Mouse (Mus musculus) myocyte (in vitro differentiated cells): ENCODE results near the gene Ttll12. TPM values are rescaled to one million over a fixed set of nuclear protein-coding genes. Genes with fewer than 3 reads are reported as not detected.

Experiments
- H3K27me3 ChIP-seq: one replicate; pipeline ENCODE4 v1.6.1; 2011; ENCODE audit not compliant: control insufficient read depth, insufficient read depth, insufficient read length
- H3K36me3 ChIP-seq: one replicate; pipeline ENCODE4 v1.6.1; 2011; ENCODE audit not compliant: control insufficient read depth, insufficient read depth
- H3K4me2 ChIP-seq: one replicate; pipeline ENCODE4 v1.6.1; 2011; ENCODE audit warnings: low read depth, control low read depth
- H3K4me3 ChIP-seq: one replicate; pipeline ENCODE4 v1.5.1; 2011; ENCODE audit warnings: mild to moderate bottlenecking, control low read depth, moderate library complexity
- H3K79me2 ChIP-seq: one replicate; pipeline ENCODE4 v1.6.1; 2011; ENCODE audit not compliant: control insufficient read depth, insufficient read depth
- H3ac ChIP-seq: one replicate; pipeline ENCODE4 v1.6.1; 2011; ENCODE audit not compliant: control insufficient read depth, insufficient read length
- CEBPB ChIP-seq: IDR thresholded peaks from 2 replicates; pipeline ENCODE4 v1.6.1; 2011; ENCODE audit warnings: mild to moderate bottlenecking, moderate library complexity; ENCODE audit not compliant: poor library complexity, insufficient read depth, severe bottlenecking
- E2F4 ChIP-seq: IDR thresholded peaks from one replicate; pipeline ENCODE4 v1.6.1; 2011; ENCODE audit warnings: mild to moderate bottlenecking, control low read depth, moderate library complexity; ENCODE audit not compliant: insufficient read depth
- MAX ChIP-seq: IDR thresholded peaks from one replicate; pipeline ENCODE4 v1.6.1; 2011; ENCODE audit warnings: low read depth, mild to moderate bottlenecking, control low read depth
- MYOD1 ChIP-seq, 3 experiments: IDR thresholded peaks; one replicate each; pipeline ENCODE4 v1.6.1; 2011; ENCODE audit warnings: control low read depth in 2 of 3, low read depth in 2 of 3, mild to moderate bottlenecking in 2 of 3, moderate library complexity in 1 of 3; ENCODE audit not compliant: insufficient read length in 2 of 3, control insufficient read depth in 1 of 3
- MYOG ChIP-seq, 3 experiments: IDR thresholded peaks; one replicate each; pipeline ENCODE4 v1.6.1; 2011; ENCODE audit warnings: control low read depth in 2 of 3, low read depth in 2 of 3, mild to moderate bottlenecking in 2 of 3; ENCODE audit not compliant: insufficient read length in 2 of 3, control insufficient read depth in 1 of 3, insufficient read depth in 1 of 3
- POLR2A ChIP-seq: IDR thresholded peaks from one replicate; pipeline ENCODE4 v1.6.1; 2011; ENCODE audit warnings: low read depth, mild to moderate bottlenecking, control low read depth, moderate library complexity; ENCODE audit not compliant: insufficient read length
- POLR2AphosphoS2 ChIP-seq: IDR thresholded peaks from one replicate; pipeline ENCODE4 v1.6.1; 2011; ENCODE audit warnings: low read depth, control low read depth; ENCODE audit not compliant: insufficient read length
- REST ChIP-seq: IDR thresholded peaks from one replicate; pipeline ENCODE4 v1.6.1; 2011; ENCODE audit warnings: mild to moderate bottlenecking, control low read depth, moderate library complexity; ENCODE audit not compliant: insufficient read depth, insufficient read length
- SRF ChIP-seq: IDR thresholded peaks from one replicate; pipeline ENCODE4 v1.6.1; 2011; ENCODE audit warnings: low read depth; ENCODE audit not compliant: control insufficient read depth, insufficient read length
- TCF12 ChIP-seq: IDR thresholded peaks from one replicate; pipeline ENCODE4 v1.6.1; 2011; ENCODE audit warnings: mild to moderate bottlenecking, control low read depth; ENCODE audit not compliant: poor library complexity, insufficient read depth, severe bottlenecking
- TCF3 ChIP-seq: IDR thresholded peaks from one replicate; pipeline ENCODE4 v1.6.1; 2011; ENCODE audit warnings: low read depth, control low read depth; ENCODE audit not compliant: insufficient read length
- USF1 ChIP-seq: IDR thresholded peaks from one replicate; pipeline ENCODE4 v1.6.1; 2011; ENCODE audit warnings: low read depth, mild to moderate bottlenecking, control low read depth, moderate library complexity
- polyA plus RNA-seq: library from polyadenylated mRNA; unstranded; fragments of >200 nt; fragmentation: generic; extraction: Trizol; gene quantifications from one replicate; pipeline ENCODE4 v1.2.1, GENCODE M21; 2012; ENCODE audit warnings: missing spikeins

Ttll12 gene
- polyA plus RNA-seq, 1 experiment: 69.6 TPM

- Histone ChIP-seq H3K79me2 (no peaks in the 10 kb centered on the region), H3K4me3 (no peak overlapping the region), H3K27me3 (peaks cover 35% of the 10 kb centered on the region), H3K4me2 (no peak overlapping the region), H3ac (no peak overlapping the region), H3K36me3 (no peaks in the 10 kb centered on the region)
- no peak for TF ChIP-seq POLR2AphosphoS2
- no peak for TF ChIP-seq MAX
- TF ChIP-seq E2F4: no peak
- no peak for TF ChIP-seq REST
- TF ChIP-seq USF1: no peak
- no peak for TF ChIP-seq MYOG (IDR thresholded peaks at IDR 0.05; ENCODE audit: control insufficient read depth in 1 of 3, insufficient read depth in 1 of 3, insufficient read length in 2 of 3, low read depth in 2 of 3)
- TF ChIP-seq TCF12: no peak
- TF ChIP-seq CEBPB: no peak
- TF ChIP-seq POLR2A: no peak
- TF ChIP-seq TCF3: no peak
These were observed 31.2 kb upstream of the Ttll12 start for GRCm38 (mm10) chr15:83626142-83626645.

GRCm38 (mm10) chr15:83615245-83615644, 20.3 kb upstream of the Ttll12 start:
- Histone ChIP-seq H3ac (no peak overlapping the region), H3K27me3 (peaks cover 83% of the 10 kb centered on the region), H3K79me2 (no peaks in the 10 kb centered on the region), H3K4me3 (no peak overlapping the region), H3K4me2 (no peak overlapping the region), H3K36me3 (no peaks in the 10 kb centered on the region)
- TF ChIP-seq E2F4 (no peak), TCF12 (no peak), MYOD1 (IDR thresholded peaks at IDR 0.05; ENCODE audit: control insufficient read depth in 1 of 3, insufficient read length in 2 of 3, low read depth in 2 of 3) (no peak), REST (no peak), MYOG (IDR thresholded peaks at IDR 0.05; ENCODE audit: control insufficient read depth in 1 of 3, insufficient read depth in 1 of 3, insufficient read length in 2 of 3, low read depth in 2 of 3) (no peak)

GRCm38 (mm10) chr15:83607115-83607802, 12.3 kb upstream of the Ttll12 start:
- H3K4me2 ChIP-seq: peak overlapping the region; percentile 12
- no peaks in the 10 kb centered on the region for H3K36me3 ChIP-seq
- H3ac ChIP-seq: no peak overlapping the region
- no peak overlapping the region for H3K4me3 ChIP-seq
- no peaks in the 10 kb centered on the region for H3K79me2 ChIP-seq
- TF ChIP-seq MYOG (IDR thresholded peaks at IDR 0.05; ENCODE audit: control insufficient read depth in 1 of 3, insufficient read depth in 1 of 3, insufficient read length in 2 of 3, low read depth in 2 of 3): peak in 2 of 3 experiments; percentile 6 to 40
- peak in 1 of 3 experiments; percentile 53 for TF ChIP-seq MYOD1 (IDR thresholded peaks at IDR 0.05; ENCODE audit: control insufficient read depth in 1 of 3, insufficient read length in 2 of 3, low read depth in 2 of 3)
- no peak for TF ChIP-seq TCF12
- H3K27me3 ChIP-seq: peaks cover 36% of the 10 kb centered on the region

GRCm38 (mm10) chr15:83606700-83607099, 11.7 kb upstream of the Ttll12 start:
- Histone ChIP-seq H3K4me2 (peak overlapping the region; percentile 12), H3K36me3 (no peaks in the 10 kb centered on the region), H3ac (no peak overlapping the region), H3K79me2 (no peaks in the 10 kb centered on the region), H3K27me3 (peaks cover 31% of the 10 kb centered on the region), H3K4me3 (no peak overlapping the region)
- TF ChIP-seq SRF: no peak
- no peak for TF ChIP-seq REST
- TF ChIP-seq MYOD1 (IDR thresholded peaks at IDR 0.05; ENCODE audit: control insufficient read depth in 1 of 3, insufficient read length in 2 of 3, low read depth in 2 of 3): no peak
- TF ChIP-seq MYOG (IDR thresholded peaks at IDR 0.05; ENCODE audit: control insufficient read depth in 1 of 3, insufficient read depth in 1 of 3, insufficient read length in 2 of 3, low read depth in 2 of 3): no peak
- TF ChIP-seq TCF3: no peak
- TF ChIP-seq CEBPB: no peak
- no peak for TF ChIP-seq POLR2A
- TF ChIP-seq E2F4: no peak
- no peak for TF ChIP-seq USF1
- TF ChIP-seq POLR2AphosphoS2: no peak
- no peak for TF ChIP-seq TCF12
- no peak for TF ChIP-seq MAX

GRCm38 (mm10) chr15:83606216-83606615, 11.3 kb upstream of the Ttll12 start:
- no peak overlapping the region for H3ac ChIP-seq
- H3K4me3 ChIP-seq: no peak overlapping the region
- TF ChIP-seq POLR2AphosphoS2: no peak
- TF ChIP-seq REST: no peak
- TF ChIP-seq MYOD1 (IDR thresholded peaks at IDR 0.05; ENCODE audit: control insufficient read depth in 1 of 3, insufficient read length in 2 of 3, low read depth in 2 of 3): no peak
- no peak for TF ChIP-seq USF1
- no peak for TF ChIP-seq POLR2A
- TF ChIP-seq E2F4: no peak
- TF ChIP-seq MAX: no peak
- no peaks in the 10 kb centered on the region for H3K79me2 ChIP-seq
- no peak overlapping the region for H3K4me2 ChIP-seq
- peaks cover 30% of the 10 kb centered on the region for H3K27me3 ChIP-seq
- H3K36me3 ChIP-seq: no peaks in the 10 kb centered on the region
